In the genomic region with DNA sequence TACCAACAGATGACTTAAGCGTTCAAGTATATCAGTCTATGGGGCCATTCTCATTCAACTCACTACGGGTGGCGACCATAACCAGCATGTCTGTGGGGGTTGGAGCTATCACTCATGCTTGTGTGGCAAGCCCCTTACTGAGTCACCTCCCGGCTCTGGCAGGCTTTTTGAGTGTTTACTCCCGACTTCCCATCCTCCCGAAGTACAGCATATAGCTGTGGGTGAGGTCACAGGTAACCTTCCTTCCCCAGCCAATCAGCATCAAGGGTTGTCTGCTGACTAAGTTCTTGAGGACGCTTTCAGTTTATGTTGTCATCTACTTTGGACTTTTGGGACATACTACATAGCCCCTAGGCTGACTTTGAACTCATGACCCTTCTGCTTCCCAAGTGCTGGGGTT, we compare ENCODE assay signal across 14 mouse cellular contexts. TPM values are rescaled to one million over a fixed set of nuclear protein-coding genes. Genes with fewer than 3 reads are reported as not detected.
DNase-seq lines count a peak whose midpoint lies in the region; ATAC-seq and TF ChIP-seq lines count a peak whose summit lies in the region.
"Had no signal": no experiment of that assay in that cellular context is flagged by ENCODE, and none has a peak within 500 bp of the region (broad histone marks: within the 10 kb centered on the region; RNA-seq: fewer than 3 reads in every experiment).

No protein-coding gene starts in this region.

- no peak overlapping the region for H3K9ac ChIP-seq in intestine, embryonic 14.5 days (ENCODE audit: low read length)
- no peak overlapping the region for H3K9ac ChIP-seq in intestine, postnatal 0 days (ENCODE audit: low read depth, low read length)
- H3K9ac ChIP-seq: forebrain, embryonic 12.5 days; liver, postnatal 0 days; stomach, embryonic 15.5 days had no signal

- ATAC-seq in intestine, embryonic 14.5 days (replicated peaks; ENCODE audit: low FRiP score, low TSS enrichment, low read depth): no peak
- no peak for ATAC-seq in intestine, postnatal 0 days
- ATAC-seq: liver, postnatal 0 days had no signal

- H3K4me1 ChIP-seq in intestine, embryonic 14.5 days (replicated peaks; ENCODE audit: control insufficient read depth, insufficient read depth, low read length): no peaks in the 10 kb centered on the region
- H3K4me1 ChIP-seq in intestine, postnatal 0 days (replicated peaks; ENCODE audit: control insufficient read depth, insufficient read depth, low read length): no peaks in the 10 kb centered on the region
- H3K4me1 ChIP-seq in testis, adult 2 months (ENCODE audit: control insufficient read depth, insufficient read depth, low read length): peaks cover 7% of the 10 kb centered on the region
- H3K4me1 ChIP-seq: stomach, embryonic 15.5 days had no signal

- TF ChIP-seq POLR2A in testis, adult 2 months (IDR thresholded peaks at IDR 0.05; ENCODE audit: control insufficient read depth, low read depth, low read length): no peak; the same call in 1 of the 2 replicates

- no peak overlapping the region for H3K4me2 ChIP-seq in intestine, embryonic 14.5 days (ENCODE audit: low read length)
- no peak overlapping the region for H3K4me2 ChIP-seq in intestine, postnatal 0 days (replicated peaks; ENCODE audit: low read depth)
- H3K4me2 ChIP-seq: forebrain, embryonic 12.5 days had no signal

- TF ChIP-seq CTCF in intestine, postnatal 0 days (IDR thresholded peaks at IDR 0.05; ENCODE audit: low read depth): no peak
- no peak for TF ChIP-seq CTCF in testis, adult 2 months (IDR thresholded peaks at IDR 0.05; ENCODE audit: control insufficient read depth, insufficient read depth, insufficient replicate concordance, low read depth, low read length)

- H3K9me3 ChIP-seq in intestine, embryonic 14.5 days (ENCODE audit: control insufficient read depth, low read length): peaks cover 4% of the 10 kb centered on the region; the same call in 1 of the 2 replicates
- H3K9me3 ChIP-seq in intestine, postnatal 0 days (ENCODE audit: control insufficient read depth): 0 out of 2 replicates have a peak, but pooled peaks cover 3% of the 10 kb centered on the region
- H3K9me3 ChIP-seq: stomach, embryonic 15.5 days had no signal

- H3K36me3 ChIP-seq in intestine, embryonic 14.5 days (ENCODE audit: control insufficient read depth, insufficient read depth, low read length): no peaks in the 10 kb centered on the region
- no peaks in the 10 kb centered on the region for H3K36me3 ChIP-seq in intestine, postnatal 0 days (ENCODE audit: control insufficient read depth, insufficient read depth)
- H3K36me3 ChIP-seq in testis, adult 2 months (ENCODE audit: control insufficient read depth, insufficient read depth, low read length): no peaks in the 10 kb centered on the region
- H3K36me3 ChIP-seq: forebrain, embryonic 12.5 days; stomach, embryonic 15.5 days had no signal

- no peak for DNase-seq in intestine, embryonic 14.5 days (ENCODE audit: low spot score)
- DNase-seq in testis, postnatal 10 days (ENCODE audit: low spot score): no peak
- peak; percentile 18 for DNase-seq in thymus, postnatal 0 days (ENCODE audit: low spot score)
- no peak for DNase-seq in adrenal gland, adult 8-10 months
- DNase-seq in urinary bladder, adult 2 months (ENCODE audit: low spot score): no peak
- DNase-seq: heart, postnatal 4 days; liver, postnatal 0 days; right cerebral cortex, postnatal 14 days had no signal

- no peak overlapping the region for H3K4me3 ChIP-seq in intestine, embryonic 14.5 days (ENCODE audit: low read depth, low read length)
- H3K4me3 ChIP-seq in intestine, postnatal 0 days (ENCODE audit: low read depth, low read length): no peak overlapping the region
- H3K4me3 ChIP-seq in testis, adult 2 months (ENCODE audit: control insufficient read depth, low read depth, low read length): peak overlapping the region; percentile 85
- H3K4me3 ChIP-seq: forebrain, embryonic 12.5 days; megakaryocyte, embryonic 14.5 days; stomach, embryonic 15.5 days had no signal

- 77% methylated on average over 7 of the region's 7 CpGs for WGBS in intestine, embryonic 14.5 days
- 67% methylated on average over 7 of the region's 7 CpGs for WGBS in intestine, postnatal 0 days

- H3K27ac ChIP-seq in intestine, embryonic 14.5 days (ENCODE audit: low read depth): 0 out of 2 replicates have a peak overlapping the region, but pooled peaks have one; percentile 2
- H3K27ac ChIP-seq in intestine, postnatal 0 days (ENCODE audit: low read depth, low read length): no peak overlapping the region
- H3K27ac ChIP-seq in testis, adult 2 months (ENCODE audit: control insufficient read depth, insufficient read depth, low read depth, low read length): no peak overlapping the region

- H3K27me3 ChIP-seq in intestine, embryonic 14.5 days (replicated peaks; ENCODE audit: control insufficient read depth, insufficient read depth, low read length): no peaks in the 10 kb centered on the region
- H3K27me3 ChIP-seq in intestine, postnatal 0 days (replicated peaks; ENCODE audit: control insufficient read depth, insufficient read depth, low read length): no peaks in the 10 kb centered on the region
- H3K27me3 ChIP-seq in testis, adult 2 months (ENCODE audit: control insufficient read depth, insufficient read depth, low read length): no peaks in the 10 kb centered on the region
- H3K27me3 ChIP-seq: forebrain, embryonic 12.5 days; stomach, embryonic 15.5 days had no signal

RNA-seq across cellular contexts. Expression of a gene that starts 25.3 kb away (rescaled TPM):
- 4.0 and 5.5 TPM in 2 replicates for polyA plus RNA-seq in intestine, embryonic 14.5 days (2014; fragmentation: Nextera tagmentation; extraction: Ambion mirVana)
- polyA plus RNA-seq in intestine, postnatal 0 days (2015; fragmentation: Nextera tagmentation; extraction: Ambion mirVana): 0.55 and 0.59 TPM in 2 replicates
- 3.4 and 4.0 TPM in 2 replicates for polyA plus RNA-seq in testis, adult 2 months (2012; rRNA removed)
- polyA plus RNA-seq in thymus, postnatal 0 days (2015; fragmentation: Nextera tagmentation; extraction: Ambion mirVana): 2.0 and 2.1 TPM in 2 replicates
- 10 to 100 TPM in 2 of 4 experiments, 1 to 10 TPM in 2; 4.1 to 14.9 (median 8.5) TPM for total RNA-seq in adrenal gland, adult 8-10 months (2022)
- 0.41 and 0.48 TPM in 2 replicates for polyA plus RNA-seq in urinary bladder, adult 2 months (2012; rRNA removed)
- total RNA-seq: granulocyte monocyte progenitor cell, adult 5-6 weeks had no signal
